Mouse (Mus musculus): ENCODE measurements around the gene Tpr.

Gene Tpr

GRCm38 (mm10) chr1:150392638-150393487 lies at the start of gene Tpr, which contains the start of gene Odr4:
Tpr (plus strand) TSS chr1:150392838.
Odr4 (minus strand) TSS chr1:150393080.
- DNase-seq, result peak; percentile 100

GRCm38 (mm10) chr1:150360864-150361263 lies 31.8 kb upstream of the Tpr start:
- DNase-seq, result no peak

GRCm38 (mm10) chr1:150372895-150373294 lies 19.7 kb upstream of the Tpr start:
- DNase-seq, result no peak

GRCm38 (mm10) chr1:150374247-150374646 lies 18.4 kb upstream of the Tpr start:
- no peak for DNase-seq

GRCm38 (mm10) chr1:150384138-150384537 lies 8.5 kb upstream of the Tpr start:
- no peak for DNase-seq

- DNase-seq, result no peak
These were observed 5.1 kb upstream of the Tpr start for GRCm38 (mm10) chr1:150387572-150387971.

- no peak for DNase-seq
These were observed 3.1 kb upstream of the Tpr start for GRCm38 (mm10) chr1:150389390-150390129.

GRCm38 (mm10) chr1:150391931-150392637 lies 554 bp upstream of the Tpr start:
- peak; percentile 19 for DNase-seq

- no peak for DNase-seq
These were observed 832 bp downstream of the Tpr start for GRCm38 (mm10) chr1:150393488-150393852.

- no peak for DNase-seq
These were observed 3.4 kb downstream of the Tpr start for GRCm38 (mm10) chr1:150396001-150396400.

- DNase-seq, result no peak
These were observed 11.3 kb downstream of the Tpr start for GRCm38 (mm10) chr1:150403914-150404313.

- no peak for DNase-seq
These were observed 11.9 kb downstream of the Tpr start for GRCm38 (mm10) chr1:150404555-150404954.

- no peak for DNase-seq
These were observed 14.6 kb downstream of the Tpr start for GRCm38 (mm10) chr1:150407285-150407684.

GRCm38 (mm10) chr1:150409996-150410395 lies 17.4 kb downstream of the Tpr start:
- DNase-seq, result no peak

- no peak for DNase-seq
These were observed 23.4 kb downstream of the Tpr start for GRCm38 (mm10) chr1:150416006-150416405.

GRCm38 (mm10) chr1:150418426-150418825 lies 25.8 kb downstream of the Tpr start:
- DNase-seq, result no peak

- DNase-seq, result no peak
These were observed 33.0 kb downstream of the Tpr start for GRCm38 (mm10) chr1:150425665-150426064.

- DNase-seq, result no peak
These were observed 33.6 kb downstream of the Tpr start for GRCm38 (mm10) chr1:150426216-150426615.

GRCm38 (mm10) chr1:150438641-150439040 lies 46.0 kb downstream of the Tpr start:
- no peak for DNase-seq

GRCm38 (mm10) chr1:150441731-150442130 lies 49.1 kb downstream of the Tpr start:
- no peak for DNase-seq

- no peak for DNase-seq
These were observed 66.3 kb downstream of the Tpr start for GRCm38 (mm10) chr1:150458977-150459376.

GRCm38 (mm10) chr1:150459599-150459998 lies 67.0 kb downstream of the Tpr start:
- no peak for DNase-seq

GRCm38 (mm10) chr1:150460595-150460994 lies 68.0 kb downstream of the Tpr start:
- DNase-seq, result no peak

All from cerebellum, adult 11-12 months (tissue).